Mouse (Mus musculus) E14TG2a.4 (cell line): Measurements from ENCODE around the gene Stc2.

Source experiments
- CTCF ChIP-seq: conservative IDR thresholded peaks from 2 replicates; pipeline ENCODE4 v1.5.1; 2014; ENCODE audit warnings: low read length
- NANOG ChIP-seq: IDR thresholded peaks from 2 replicates; pipeline ENCODE4 v1.6.1; 2014; ENCODE audit warnings: borderline replicate concordance, low read length, mixed read lengths
- POU5F1 ChIP-seq: IDR thresholded peaks from 2 replicates; pipeline ENCODE4 v1.6.1; 2014; ENCODE audit warnings: low read length, borderline replicate concordance

GRCm38 (mm10) chr11:31392340-31392739 is 22.5 kb upstream of the Stc2 start:
- TF ChIP-seq CTCF (no peak), NANOG (no peak), POU5F1 (no peak)
